Mouse (Mus musculus): ENCODE measurements at regions not wholly inside any gene's neighbourhood (a gene's known extent, or its start where the extent isn't known, plus 50 kb on each side); places are given as distances from the start of the nearest gene placed in this dataset.
A peak's percentile ranks its signal among the peaks of the same experiment; 100 is the strongest.

DNA sequence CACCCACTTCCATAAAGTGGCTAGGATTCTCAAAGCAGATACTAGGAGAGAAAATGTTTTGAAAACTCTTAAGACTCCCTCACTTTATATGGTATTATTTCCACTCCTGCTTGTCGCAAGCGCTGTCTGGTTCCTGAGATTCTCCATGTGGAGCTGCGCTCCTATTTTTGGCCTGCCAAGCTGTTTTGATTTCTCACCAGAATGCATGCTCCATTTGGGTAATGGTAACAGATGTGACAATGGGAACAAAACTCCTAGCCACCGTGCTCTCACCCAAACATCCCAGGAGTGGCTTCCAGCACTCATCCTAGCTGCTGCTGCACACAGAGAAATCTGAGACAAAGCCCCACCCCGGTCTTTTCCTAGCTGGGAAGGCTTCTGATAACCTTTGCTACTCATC is 749.6 kb downstream of the Ntrk3 start:
- DNase-seq (ENCODE audit: low spot score): no peak

DNA sequence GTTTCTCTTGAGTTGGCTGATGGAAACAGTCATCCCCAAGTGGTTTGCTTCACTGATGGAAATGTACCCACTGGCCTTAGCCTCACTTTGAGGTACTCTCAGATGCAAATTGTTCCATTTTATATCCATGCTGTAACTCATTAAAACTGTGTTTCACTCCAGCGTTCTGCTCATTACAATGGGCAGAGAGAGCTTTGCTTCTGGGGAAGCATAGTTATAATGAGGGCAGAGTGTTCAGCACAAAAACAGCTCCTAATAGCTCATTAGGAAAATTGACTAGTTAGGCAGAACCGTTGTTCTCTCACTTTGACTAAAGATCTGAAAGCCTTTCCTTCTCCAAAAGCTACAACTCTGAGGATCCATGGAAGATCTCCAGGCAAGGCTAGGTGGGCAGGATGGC is 771.2 kb downstream of the Ntrk3 start:
- DNase-seq (ENCODE audit: low spot score): no peak

DNA sequence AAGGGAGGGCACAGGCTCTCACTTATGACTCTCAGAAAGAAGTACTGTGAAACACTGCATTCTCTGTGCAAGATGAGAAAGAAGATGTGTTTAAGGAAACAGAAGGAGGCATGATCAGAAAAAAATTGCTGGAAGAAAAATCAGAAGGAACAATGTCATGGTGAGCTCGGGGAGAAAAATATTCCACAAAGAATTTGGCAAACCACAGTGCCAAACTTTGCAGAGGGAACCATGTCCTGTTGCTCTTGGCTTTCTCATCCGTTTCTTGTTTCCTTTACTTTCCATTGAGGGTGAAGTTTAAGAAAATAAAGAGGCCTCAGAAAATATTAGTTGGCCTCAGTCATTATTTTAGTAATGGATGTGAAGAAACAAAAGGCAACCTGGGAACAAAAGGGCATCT is 804.4 kb downstream of the Ntrk3 start:
- no peak for DNase-seq (ENCODE audit: low spot score)

DNA sequence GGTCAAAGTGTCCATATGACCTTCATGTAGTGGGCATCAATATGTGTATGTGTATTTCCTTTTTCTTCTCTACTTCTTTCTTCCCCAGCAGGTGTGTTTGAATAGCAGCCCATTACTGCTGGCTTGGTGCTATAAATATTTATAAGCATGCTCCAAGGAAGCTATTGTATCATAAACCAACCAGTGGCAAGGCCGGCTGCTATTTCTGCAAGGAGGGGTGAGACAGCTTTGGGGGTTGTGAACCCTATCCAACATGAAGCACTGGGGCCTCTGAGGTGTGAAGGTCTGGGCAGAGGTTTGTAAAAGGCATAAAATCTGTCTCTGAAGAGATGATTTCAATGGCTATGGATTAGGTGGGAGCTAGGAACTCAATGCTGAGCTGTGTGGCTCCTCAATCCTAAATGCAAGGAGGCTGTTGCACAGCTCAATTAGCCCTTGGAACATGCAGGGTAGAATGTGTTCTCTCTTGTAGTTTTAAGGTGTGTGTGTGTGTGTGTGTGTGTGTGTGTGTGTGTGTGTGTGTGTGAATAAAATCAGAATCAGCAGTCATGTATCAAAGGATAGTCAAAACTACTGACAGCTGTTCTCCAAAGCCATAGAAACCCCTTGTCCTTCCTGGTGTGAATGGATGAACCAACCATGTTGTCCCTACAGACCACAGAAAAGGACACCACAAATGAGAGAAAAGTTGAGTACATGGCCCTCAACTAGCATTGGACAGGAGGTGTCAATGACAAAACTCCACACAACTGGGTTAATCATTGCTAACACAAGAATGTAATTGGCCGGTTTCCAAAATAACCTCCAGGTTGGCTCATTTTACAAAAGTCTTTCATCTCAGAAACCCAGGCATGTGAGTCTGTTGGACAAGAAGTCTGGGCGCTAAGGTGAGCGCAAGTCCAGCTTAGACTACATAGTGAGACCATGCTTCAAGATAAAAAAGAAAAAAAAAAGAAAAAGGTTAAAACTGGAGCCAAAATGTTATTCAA is 809.0 kb downstream of the Ntrk3 start:
- no peak for DNase-seq (ENCODE audit: low spot score)

DNA sequence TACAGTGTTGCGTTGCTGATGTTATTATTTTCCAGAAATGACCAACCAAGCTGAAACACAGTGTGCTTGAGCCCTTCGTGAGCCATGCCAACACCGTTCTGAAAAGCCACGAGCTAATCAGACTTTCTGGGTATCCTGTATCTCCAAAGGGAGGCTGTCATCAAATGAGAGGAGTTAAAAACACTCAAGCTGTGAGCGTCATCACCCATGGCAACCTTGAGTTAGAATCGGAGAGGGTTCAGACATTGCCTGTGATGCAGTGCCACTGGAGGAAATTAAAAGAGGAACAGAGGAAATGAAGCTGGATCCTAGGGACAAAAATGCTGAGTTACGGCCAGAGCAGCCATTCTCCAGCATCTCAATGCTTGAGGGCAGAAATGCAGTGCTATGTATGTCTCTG is 838.6 kb downstream of the Ntrk3 start:
- DNase-seq (ENCODE audit: low spot score): no peak

DNA sequence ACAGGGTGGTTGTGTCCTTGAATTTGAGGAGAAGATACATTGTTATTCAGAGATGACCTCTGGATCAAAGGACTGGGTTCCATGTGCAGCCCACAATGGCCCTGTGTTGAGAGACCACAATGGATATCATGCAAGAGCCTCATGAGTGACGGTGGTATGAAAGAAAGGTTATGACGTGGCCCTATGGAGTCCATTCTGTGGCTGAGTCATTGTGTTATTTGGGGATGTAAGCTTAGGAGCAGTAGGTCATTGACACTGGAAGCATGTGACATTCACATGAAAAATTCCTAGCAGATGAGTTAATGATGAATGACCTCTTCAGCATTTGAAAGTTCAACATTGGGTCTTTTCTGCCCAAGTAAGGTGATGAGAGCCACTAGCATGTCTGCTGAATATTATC is 849.3 kb downstream of the Ntrk3 start:
- DNase-seq (ENCODE audit: low spot score): no peak

DNA sequence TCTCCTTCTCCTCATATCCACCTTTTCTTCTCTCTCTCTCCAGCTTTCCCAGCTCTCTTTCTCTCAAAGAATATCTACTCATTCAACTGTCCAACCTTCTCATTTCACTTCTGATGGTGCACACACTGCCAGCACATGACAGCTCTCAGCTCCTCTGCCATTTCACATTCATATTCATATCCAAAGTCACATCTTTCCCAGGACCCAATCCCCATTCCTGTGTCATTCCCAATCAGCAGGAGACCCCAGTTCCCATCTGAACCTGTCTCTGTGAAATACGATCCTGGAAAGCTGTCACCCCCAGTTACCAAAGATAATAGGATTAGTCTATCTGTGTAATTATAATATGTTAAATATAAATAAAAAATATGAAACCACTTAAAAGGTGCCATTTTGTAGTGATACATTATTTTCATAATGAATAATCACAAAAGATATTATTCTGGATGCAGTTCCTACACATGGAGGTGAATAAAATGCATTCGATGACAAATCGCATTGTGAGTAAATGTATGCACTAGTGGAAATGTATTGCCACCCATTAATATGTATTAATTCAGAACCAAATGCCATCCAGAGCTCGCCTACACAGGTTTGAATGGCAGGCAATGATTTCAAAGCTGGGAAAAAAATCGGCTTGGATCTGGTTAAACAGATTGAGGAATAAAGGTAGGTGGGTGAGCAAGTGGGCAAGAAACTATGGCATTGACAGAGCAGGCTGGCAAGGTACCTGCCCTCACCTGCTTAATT is 855.0 kb downstream of the Ntrk3 start:
- DNase-seq (ENCODE audit: low spot score): no peak

DNA sequence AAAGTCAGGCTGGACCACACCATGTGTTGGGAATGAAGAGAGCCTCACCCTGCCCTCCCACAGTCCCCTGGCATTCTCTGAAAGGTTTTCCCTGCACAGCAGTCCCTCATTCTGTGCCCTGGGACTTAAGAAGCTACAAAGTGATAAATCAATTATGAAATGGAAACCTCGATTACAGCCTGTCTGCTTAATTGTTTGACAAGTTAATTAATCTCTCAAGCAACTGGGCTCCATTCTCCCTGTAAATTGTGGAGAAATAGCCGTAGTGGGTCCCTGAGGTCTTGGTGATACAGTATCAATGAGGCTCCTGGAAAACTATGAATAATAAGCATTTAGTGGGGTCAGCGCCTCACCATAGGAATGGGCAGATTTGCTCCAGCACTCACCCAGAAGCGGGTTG is 870.3 kb downstream of the Ntrk3 start:
- DNase-seq (ENCODE audit: low spot score): no peak

DNA sequence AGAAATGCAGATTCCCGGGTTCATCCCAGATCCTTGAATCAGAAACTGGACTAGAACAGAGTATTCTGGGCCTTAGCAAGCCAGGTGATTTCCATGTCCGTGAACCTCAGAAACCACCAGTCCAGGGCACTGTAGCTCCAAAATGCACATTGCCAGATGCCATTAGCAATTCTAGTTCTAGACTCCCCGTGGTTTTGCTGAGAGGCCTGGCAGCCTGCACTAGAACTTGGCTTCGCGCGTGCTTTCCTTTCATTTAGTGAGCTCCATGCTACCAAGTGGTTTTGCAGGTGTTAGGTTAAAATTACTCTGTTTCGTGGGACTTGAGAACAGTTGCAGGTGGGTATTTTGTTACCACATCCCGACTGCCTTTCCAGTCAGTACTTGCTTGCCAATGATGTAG is 876.0 kb downstream of the Ntrk3 start:
- DNase-seq (ENCODE audit: low spot score): no peak

DNA sequence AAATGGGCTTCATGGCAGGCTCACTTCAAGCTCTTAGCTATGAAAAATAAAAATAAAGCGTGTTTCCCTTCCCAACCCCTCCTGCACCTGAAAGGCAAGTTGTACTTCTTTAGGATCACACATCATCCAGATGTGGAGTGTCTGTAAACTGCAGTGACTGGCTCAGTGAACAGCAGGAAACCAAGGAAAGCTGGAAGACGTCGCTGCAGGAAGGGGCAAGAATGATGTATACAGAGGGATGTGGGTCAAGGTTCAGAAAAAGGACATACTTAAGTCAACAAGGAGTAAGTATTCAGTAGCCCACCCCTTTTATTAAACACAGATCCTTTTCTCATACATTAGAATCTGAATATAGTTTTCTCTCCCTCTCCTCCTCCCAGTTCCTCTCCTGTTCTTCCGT is 879.4 kb downstream of the Ntrk3 start:
- DNase-seq (ENCODE audit: low spot score): no peak

DNA sequence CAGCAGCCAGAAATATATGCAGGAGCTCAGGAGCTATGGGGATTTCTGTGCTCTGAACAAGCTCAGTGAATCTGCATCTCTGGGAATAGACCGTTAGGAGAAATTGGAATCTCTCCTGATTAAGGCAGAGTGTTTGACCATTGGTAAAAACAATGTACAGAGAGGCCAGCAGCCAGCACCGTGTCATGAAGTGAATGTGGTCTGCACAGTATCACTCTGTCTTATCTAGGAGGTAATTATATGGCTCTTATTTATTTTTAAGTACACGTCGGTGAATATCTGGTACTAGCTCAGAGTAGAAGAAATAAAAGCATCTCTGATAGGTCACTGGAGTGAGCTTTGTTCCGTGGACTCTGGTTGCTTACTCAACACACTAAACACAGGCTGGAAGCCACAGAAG is 879.8 kb downstream of the Ntrk3 start:
- no peak for DNase-seq (ENCODE audit: low spot score)

DNA sequence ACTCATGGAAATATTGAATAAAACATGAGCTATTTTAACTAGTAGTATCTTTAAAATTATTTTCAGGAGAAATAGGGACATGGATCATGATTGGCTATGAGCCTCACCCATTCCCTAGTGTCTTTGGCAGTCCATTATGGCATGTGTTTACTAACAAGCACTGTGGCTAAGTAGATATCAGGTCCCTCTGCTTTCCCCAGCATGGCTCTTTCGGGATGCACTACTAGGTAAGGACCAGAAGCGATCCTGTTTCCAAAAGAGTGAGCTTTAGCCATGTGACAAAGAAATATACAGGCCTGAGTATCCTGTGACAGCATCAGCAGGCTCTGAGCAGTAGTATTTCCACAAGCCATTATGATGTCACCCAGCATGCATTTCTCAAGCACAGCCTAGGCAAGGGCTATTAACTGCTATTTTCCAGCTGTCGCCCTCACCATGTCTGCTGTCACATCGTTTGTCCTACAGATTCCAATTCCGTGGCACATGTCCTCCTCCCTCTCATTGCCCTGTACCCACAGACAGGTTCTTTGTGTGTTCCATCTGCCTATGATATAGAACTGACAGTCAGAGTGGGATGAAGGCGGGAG is 882.1 kb downstream of the Ntrk3 start:
- no peak for DNase-seq (ENCODE audit: low spot score)

DNA sequence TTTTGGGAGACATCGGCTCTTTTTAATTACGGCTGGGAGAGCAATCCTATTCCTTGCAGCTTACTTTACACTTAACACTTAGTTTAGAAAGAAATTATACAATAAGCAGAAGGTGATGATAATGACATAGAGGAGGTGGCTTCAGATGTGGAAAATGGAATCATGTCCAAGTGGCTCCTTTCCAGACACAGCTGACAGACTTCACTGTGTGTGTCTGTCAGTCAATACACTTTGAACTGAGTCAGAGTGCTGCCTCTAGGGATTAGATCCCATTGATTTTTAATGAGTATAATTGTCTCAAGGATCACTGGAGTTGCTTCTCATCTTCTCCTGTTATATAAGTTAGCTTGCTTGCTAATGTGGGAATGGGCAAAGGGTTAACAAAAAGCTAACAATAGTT is 882.7 kb downstream of the Ntrk3 start:
- DNase-seq (ENCODE audit: low spot score): no peak

DNA sequence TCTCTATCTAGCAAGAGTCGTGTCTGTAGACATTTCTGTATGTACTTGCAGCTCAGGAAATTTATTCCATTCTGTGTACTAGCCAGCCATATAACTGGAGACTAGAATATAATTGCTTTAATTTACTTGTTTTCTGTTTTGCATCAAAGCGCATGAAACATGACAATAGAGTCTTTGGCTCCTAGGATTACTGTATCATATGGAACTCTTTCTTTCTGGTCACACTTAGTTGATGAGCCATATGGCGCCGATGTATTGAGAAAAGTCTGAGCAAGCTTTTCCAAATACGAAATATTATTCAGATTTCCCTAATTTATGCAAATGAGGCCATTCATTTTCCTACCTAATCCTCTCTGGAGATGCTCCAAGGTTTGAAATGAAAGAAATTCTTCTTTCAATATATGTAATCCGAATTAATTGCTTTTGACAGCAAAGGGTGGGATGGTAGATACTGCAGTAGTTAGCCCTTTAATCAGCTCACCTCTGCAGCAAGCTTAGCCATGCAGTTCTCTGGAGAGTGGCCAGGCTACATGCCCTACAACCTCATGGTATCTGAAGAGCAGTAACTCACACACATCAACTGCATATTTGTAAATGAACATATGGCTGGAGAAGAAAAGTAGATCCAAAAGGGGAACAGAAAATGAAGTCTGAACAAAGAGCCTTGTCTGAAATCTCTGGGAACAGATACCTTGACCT is 913.4 kb downstream of the Ntrk3 start:
- DNase-seq (ENCODE audit: low spot score): no peak

DNA sequence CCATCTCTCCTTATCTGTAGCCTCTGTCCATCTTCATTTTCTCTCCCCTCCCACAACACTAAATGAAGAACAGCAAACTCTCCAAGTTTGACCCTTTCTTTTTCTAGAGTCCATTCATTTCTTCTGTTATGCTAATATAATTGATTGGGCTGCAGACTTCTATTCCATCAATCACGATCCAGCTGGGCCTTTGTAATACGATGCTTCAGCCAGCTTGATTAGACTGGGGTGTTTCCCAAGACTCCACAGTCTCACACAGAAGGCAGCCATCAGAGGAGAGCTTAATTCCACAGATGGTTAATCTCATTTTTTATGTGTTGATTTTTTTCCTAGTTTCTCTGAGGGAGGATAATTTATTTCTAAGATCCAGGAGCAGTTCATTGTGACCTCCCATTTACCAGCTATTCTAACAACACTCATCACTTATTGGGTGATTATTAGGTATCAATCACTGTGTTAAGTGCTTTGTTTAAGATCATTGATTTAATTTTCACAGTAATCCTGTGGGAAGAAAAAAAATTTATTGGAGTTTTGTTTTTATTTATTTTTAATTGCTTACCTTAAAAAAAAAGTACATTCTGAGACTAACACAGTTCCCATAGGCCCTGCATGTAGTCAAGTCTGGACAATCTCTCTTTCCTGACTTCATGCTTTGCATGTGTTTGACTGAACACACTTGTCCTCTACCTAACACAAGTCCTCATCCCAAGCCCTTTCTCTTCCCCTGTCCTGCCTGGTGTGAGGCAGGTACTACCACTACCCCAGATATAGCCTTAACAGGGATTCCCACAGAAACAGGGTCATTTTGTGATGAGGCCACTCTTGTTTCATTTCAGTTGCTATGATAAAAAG is 925.5 kb downstream of the Ntrk3 start:
- no peak for DNase-seq (ENCODE audit: low spot score)

DNA sequence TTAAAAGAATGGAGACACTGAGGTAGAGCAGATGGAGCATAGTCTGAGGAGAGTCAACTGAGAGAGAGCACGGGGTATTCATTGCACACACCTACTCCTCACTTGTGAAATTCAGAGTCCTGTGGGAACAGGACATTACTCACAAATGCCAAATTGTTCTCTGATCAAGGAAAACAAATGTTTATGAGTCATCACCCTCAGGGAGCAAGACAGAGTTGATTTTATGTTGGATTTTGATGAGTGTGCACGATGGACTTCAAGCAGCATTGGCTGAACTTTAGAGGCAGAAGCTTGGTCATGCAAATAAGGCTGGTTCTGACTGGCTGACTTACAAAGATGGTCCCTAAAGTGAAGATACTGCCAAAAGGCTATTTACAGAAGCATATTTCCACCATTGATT is 951.0 kb downstream of the Ntrk3 start:
- DNase-seq (ENCODE audit: low spot score): peak; percentile 6

DNA sequence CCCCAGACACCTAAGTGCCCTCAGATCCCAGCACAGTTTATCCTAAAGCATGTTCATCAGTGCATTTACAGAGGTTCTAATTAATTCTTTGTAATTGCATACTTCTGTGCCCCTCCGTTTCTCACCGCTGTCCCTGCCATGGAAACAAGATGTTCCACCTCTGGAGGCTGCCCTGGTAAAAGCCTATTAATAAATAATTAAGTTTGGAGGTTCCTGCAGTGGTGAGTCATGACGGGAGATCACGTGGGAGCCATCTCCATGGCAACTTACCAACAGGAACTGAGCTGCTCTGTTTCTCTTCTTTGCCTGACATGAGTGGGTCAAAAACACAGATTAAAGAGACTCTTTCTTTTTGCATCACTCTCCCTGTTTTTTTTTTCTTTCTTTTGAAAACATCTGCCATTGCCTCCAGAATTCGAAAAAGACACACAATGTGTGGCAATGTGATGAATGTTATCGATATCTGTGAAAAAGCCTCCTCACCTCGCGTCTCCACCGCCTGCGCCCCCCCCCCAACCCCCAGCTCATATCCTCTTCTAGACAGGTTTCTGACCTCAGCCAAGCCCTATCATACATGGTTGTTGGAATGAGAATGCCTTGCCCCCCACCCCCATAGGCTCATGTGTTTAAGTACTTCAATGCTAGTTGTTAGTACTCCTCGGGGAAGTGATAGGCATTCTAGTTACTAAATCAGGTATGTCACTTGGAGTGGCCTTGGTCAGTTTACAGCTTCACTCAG is 965.9 kb downstream of the Ntrk3 start:
- no peak for DNase-seq (ENCODE audit: low spot score)

DNA sequence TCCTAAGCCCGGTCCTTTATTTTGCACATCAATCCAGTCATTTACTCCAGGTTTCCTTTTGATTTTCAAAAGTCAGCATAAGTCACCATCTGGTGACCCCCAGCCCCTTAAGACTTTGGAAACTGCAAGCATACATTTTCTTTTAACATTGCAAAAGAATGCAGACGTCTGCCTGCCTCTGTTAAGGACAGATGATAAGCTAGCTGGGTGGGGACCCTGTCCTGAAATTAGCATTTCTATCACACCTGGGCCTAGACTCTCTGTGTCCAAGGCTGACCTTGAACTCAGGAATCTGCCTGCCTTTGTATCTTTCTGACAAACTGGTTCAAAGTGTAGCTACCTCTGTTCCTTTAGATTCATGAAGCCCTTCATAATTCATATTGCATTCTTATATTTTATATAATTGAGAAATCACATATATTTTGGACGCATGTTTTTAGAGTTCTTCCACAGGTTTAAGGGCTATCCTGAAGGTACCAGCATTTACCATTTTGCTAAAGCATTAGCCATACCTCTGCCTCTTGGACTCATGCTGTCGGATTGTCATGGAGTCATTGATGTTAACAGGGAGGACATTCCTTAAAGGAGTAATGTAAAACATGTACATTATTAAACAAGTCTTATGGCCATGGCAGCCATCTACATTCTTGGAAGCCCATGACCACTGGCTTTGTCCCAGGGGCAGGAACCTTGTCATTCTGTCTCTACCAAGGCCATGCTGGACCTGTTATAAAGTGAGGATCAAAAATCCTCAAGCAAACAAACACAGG is 998.6 kb downstream of the Ntrk3 start:
- no peak for DNase-seq (ENCODE audit: low spot score)

All from gastrocnemius, adult 18-20 months (tissue).